ENCODE assay signal across 15 mouse cellular contexts in genomic region chr2:93649243-93649870, GRCm38 (mm10). TPM values are rescaled to one million over a fixed set of nuclear protein-coding genes. Genes with fewer than 3 reads are reported as not detected.
DNase-seq lines count a peak whose midpoint lies in the region; ATAC-seq lines count a peak whose summit lies in the region.
"Had no signal": no experiment of that assay in that cellular context is flagged by ENCODE, and none has a peak within 500 bp of the region (broad histone marks: within the 10 kb centered on the region; RNA-seq: fewer than 3 reads in every experiment).

No protein-coding gene starts in this region.

- 13% methylated on average over 4 of the region's 4 CpGs for WGBS in embryonic facial prominence, embryonic 13.5 days
- WGBS in forebrain, embryonic 16.5 days: 16% methylated on average over 4 of the region's 4 CpGs
- WGBS in midbrain, embryonic 11.5 days: 20% methylated on average over 4 of the region's 4 CpGs

- DNase-seq in left cerebral cortex, adult 18-20 months (ENCODE audit: low spot score in 2 of 2): peak; percentile 26 to 33
- DNase-seq in left cerebral cortex, adult 11 months (ENCODE audit: low spot score): no peak
- DNase-seq in right cerebral cortex, postnatal 25 days: peak; percentile 69
- no peak for DNase-seq in ovary, postnatal 36 days (ENCODE audit: low spot score)
- no peak for DNase-seq in midbrain, embryonic 11.5 days (ENCODE audit: low spot score, missing footprints)
- DNase-seq: adrenal gland, postnatal 10 days; layer of hippocampus, adult 9-11 months; lung, postnatal 36 days; thymus, postnatal 36 days had no signal

- peak overlapping the region; percentile 100 for H3K27ac ChIP-seq in embryonic facial prominence, embryonic 13.5 days
- no peak overlapping the region for H3K27ac ChIP-seq in forebrain, embryonic 16.5 days (ENCODE audit: low read length)
- no peak overlapping the region for H3K27ac ChIP-seq in midbrain, embryonic 11.5 days (ENCODE audit: low read depth, low read length)
- H3K27ac ChIP-seq: kidney, embryonic 15.5 days; liver, embryonic 12.5 days had no signal

- peak overlapping the region; percentile 100 for H3K9ac ChIP-seq in embryonic facial prominence, embryonic 13.5 days
- H3K9ac ChIP-seq in forebrain, embryonic 16.5 days (replicated peaks; ENCODE audit: low read depth, low read length): no peak overlapping the region
- no peak overlapping the region for H3K9ac ChIP-seq in midbrain, embryonic 11.5 days (ENCODE audit: low read length)
- H3K9ac ChIP-seq: kidney, embryonic 15.5 days; liver, embryonic 12.5 days had no signal

- ATAC-seq in embryonic facial prominence, embryonic 13.5 days (ENCODE audit: insufficient number of reproducible peaks, insufficient read depth, low FRiP score, low TSS enrichment, low read depth): no peak
- ATAC-seq in forebrain, embryonic 16.5 days: peak; percentile 55; the same call in 1 of the 2 replicates
- ATAC-seq in midbrain, embryonic 11.5 days (ENCODE audit: low FRiP score): no peak
- ATAC-seq: liver, embryonic 12.5 days had no signal

- H3K4me2 ChIP-seq in embryonic facial prominence, embryonic 13.5 days: peak overlapping the region; percentile 77
- H3K4me2 ChIP-seq in forebrain, embryonic 16.5 days (ENCODE audit: low read length): no peak overlapping the region
- no peak overlapping the region for H3K4me2 ChIP-seq in midbrain, embryonic 11.5 days
- H3K4me2 ChIP-seq: kidney, embryonic 15.5 days; liver, embryonic 12.5 days had no signal

- peaks cover 38% of the 10 kb centered on the region for H3K27me3 ChIP-seq in embryonic facial prominence, embryonic 13.5 days
- peaks cover 42% of the 10 kb centered on the region for H3K27me3 ChIP-seq in forebrain, embryonic 16.5 days (replicated peaks; ENCODE audit: control insufficient read depth, insufficient read depth, low read length)
- peaks cover 68% of the 10 kb centered on the region for H3K27me3 ChIP-seq in midbrain, embryonic 11.5 days (ENCODE audit: control insufficient read depth, insufficient read depth, low read length)

- peaks cover 40% of the 10 kb centered on the region for H3K36me3 ChIP-seq in embryonic facial prominence, embryonic 13.5 days
- no peaks in the 10 kb centered on the region for H3K36me3 ChIP-seq in forebrain, embryonic 16.5 days (ENCODE audit: control insufficient read depth, insufficient read depth)
- no peaks in the 10 kb centered on the region for H3K36me3 ChIP-seq in midbrain, embryonic 11.5 days (ENCODE audit: control insufficient read depth, insufficient read depth, low read length)
- H3K36me3 ChIP-seq: kidney, embryonic 15.5 days; liver, embryonic 12.5 days had no signal

- H3K4me3 ChIP-seq in embryonic facial prominence, embryonic 13.5 days: peak overlapping the region; percentile 94
- no peak overlapping the region for H3K4me3 ChIP-seq in forebrain, embryonic 16.5 days (replicated peaks; ENCODE audit: low read length)
- no peak overlapping the region for H3K4me3 ChIP-seq in midbrain, embryonic 11.5 days (ENCODE audit: low read depth, low read length)
- H3K4me3 ChIP-seq: kidney, embryonic 15.5 days; liver, embryonic 12.5 days had no signal

- H3K4me1 ChIP-seq in embryonic facial prominence, embryonic 13.5 days: peaks cover 74% of the 10 kb centered on the region
- H3K4me1 ChIP-seq in forebrain, embryonic 16.5 days (replicated peaks; ENCODE audit: control insufficient read depth, insufficient read depth, low read length): peaks cover 7% of the 10 kb centered on the region
- peaks cover 3% of the 10 kb centered on the region; the same call in 1 of the 2 replicates for H3K4me1 ChIP-seq in midbrain, embryonic 11.5 days (ENCODE audit: control insufficient read depth, insufficient read depth, low read length)
- H3K4me1 ChIP-seq: liver, embryonic 12.5 days had no signal

- H3K9me3 ChIP-seq in embryonic facial prominence, embryonic 13.5 days: no peaks in the 10 kb centered on the region
- no peaks in the 10 kb centered on the region for H3K9me3 ChIP-seq in forebrain, embryonic 16.5 days (ENCODE audit: control insufficient read depth, low read length)
- no peaks in the 10 kb centered on the region for H3K9me3 ChIP-seq in midbrain, embryonic 11.5 days (ENCODE audit: control insufficient read depth, low read length)
- H3K9me3 ChIP-seq: kidney, embryonic 15.5 days; liver, embryonic 12.5 days had no signal

RNA-seq across cellular contexts. Expression of gene Alx4, which starts 7.2 kb away (rescaled TPM):
- total RNA-seq in left cerebral cortex, adult 18-20 months (2021): 1 to 10 TPM; 1.7 to 1.9 TPM
- 29.3 and 34.1 TPM in 2 replicates for polyA plus RNA-seq in embryonic facial prominence, embryonic 13.5 days (2015; fragmentation: Nextera tagmentation; extraction: Ambion mirVana)
- 0.61 and 1.0 TPM in 2 replicates for polyA plus RNA-seq in forebrain, embryonic 16.5 days (2015; fragmentation: Nextera tagmentation; extraction: Ambion mirVana)
- 3.9 and 4.4 TPM in 2 replicates for polyA plus RNA-seq in midbrain, embryonic 11.5 days (2014; fragmentation: Nextera tagmentation; extraction: Ambion mirVana)
- total RNA-seq: hematopoietic stem cell, adult 5-6 weeks; monocyte, adult 5-6 weeks had no signal

Comparison
In these comparisons a context has a peak if more than half of its experiments do, and no peak if none do; other contexts are left out.
1. DNase-seq: peak in left cerebral cortex, adult 18-20 months (2 of 2) and right cerebral cortex, postnatal 25 days (single experiment); none in left cerebral cortex, adult 11 months (single experiment), ovary, postnatal 36 days (single experiment) and midbrain, embryonic 11.5 days (single experiment).